Mouse (Mus musculus) spleen, adult 2 months (tissue): ENCODE data around the gene Sema4d.

Experiments used
- CTCF ChIP-seq: fragments of 200-500 bp; IDR thresholded peaks from 2 replicates; pipeline ENCODE4 v1.5.1; 2011; ENCODE audit warnings: mild to moderate bottlenecking, inconsistent platforms; ENCODE audit not compliant: insufficient read depth, insufficient read length, insufficient replicate concordance; ENCODE audit errors: extremely low read depth
- POLR2A ChIP-seq: fragments of 200-500 bp; IDR thresholded peaks from 2 replicates; pipeline ENCODE4 v1.6.1; 2011; ENCODE audit warnings: low read depth, low read length, inconsistent platforms

DNA sequence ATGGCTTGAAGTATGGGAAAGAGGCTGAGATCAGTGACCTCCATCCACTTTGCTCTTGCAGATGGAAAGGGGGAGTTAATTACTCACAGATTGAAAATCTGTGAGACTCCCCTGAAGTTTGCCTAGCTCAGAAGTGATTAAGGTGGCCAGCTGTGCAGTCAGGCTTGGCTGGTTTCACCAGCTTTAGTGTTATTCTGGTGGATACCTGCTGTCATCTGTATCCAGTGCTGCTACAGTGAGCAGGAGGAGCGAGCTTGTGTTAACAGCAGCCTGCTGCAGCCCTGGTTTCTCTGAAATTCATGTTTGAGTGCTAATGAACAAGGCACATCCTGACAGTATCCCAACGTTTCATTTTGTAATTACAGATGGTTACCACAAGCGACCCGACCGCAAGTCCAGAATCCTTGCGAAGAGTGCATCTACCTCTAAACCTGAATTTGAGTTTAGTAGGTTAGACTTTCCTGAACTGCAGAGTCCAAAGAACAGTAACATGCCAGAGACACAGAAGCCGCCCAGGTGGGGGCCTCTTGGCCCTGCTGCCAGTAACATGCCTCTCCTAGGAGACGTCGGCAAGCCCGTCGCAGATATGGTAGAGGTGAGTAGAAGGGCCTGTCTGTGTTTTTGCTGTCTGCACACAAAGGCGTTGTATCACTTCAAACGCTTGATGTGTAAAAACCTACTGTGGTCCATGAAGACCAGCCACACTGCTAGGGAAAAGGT lies 136.9 kb downstream of the Sema4d start:
- TF ChIP-seq CTCF (no peak), POLR2A (no peak)
